Mouse (Mus musculus) heart, embryonic 11.5 days (tissue): ENCODE results near the gene Exo5. TPM values are rescaled to one million over a fixed set of nuclear protein-coding genes. Genes with fewer than 3 reads are reported as not detected.

Experiments
- ATAC-seq: fragments of 200-750 bp; cut with Nextera tagmentation; replicated peaks from 2 replicates; pipeline ENCODE4 v1.8.0; 2017; ENCODE audit warnings: moderate library complexity; ENCODE audit not compliant: insufficient number of reproducible peaks, low FRiP score, low TSS enrichment
- H3K27ac ChIP-seq: fragments of 300-500 bp; sonication (generic); 2 replicates; pipeline ENCODE4 v1.5.1; 2014; ENCODE audit warnings: mild to moderate bottlenecking, low read depth, low read length
- H3K27me3 ChIP-seq: fragments of 300-500 bp; sonication (generic); 2 replicates; pipeline ENCODE4 v1.6.1; 2014; ENCODE audit warnings: mild to moderate bottlenecking, low read length, mixed read lengths; ENCODE audit not compliant: control insufficient read depth, insufficient read depth
- H3K36me3 ChIP-seq: fragments of 300-500 bp; sonication (generic); 2 replicates; pipeline ENCODE4 v1.6.1; 2014; ENCODE audit warnings: mild to moderate bottlenecking, low read length, moderate library complexity, mixed read lengths; ENCODE audit not compliant: control insufficient read depth, insufficient read depth
- H3K4me1 ChIP-seq: fragments of 300-500 bp; sonication (generic); 2 replicates; pipeline ENCODE4 v1.6.1; 2014; ENCODE audit warnings: low read length; ENCODE audit not compliant: control insufficient read depth, insufficient read depth
- H3K4me2 ChIP-seq: fragments of 300-500 bp; sonication (generic); 2 replicates; pipeline ENCODE4 v1.6.1; 2014; ENCODE audit warnings: mild to moderate bottlenecking, moderate library complexity
- H3K4me3 ChIP-seq: fragments of 300-500 bp; sonication (generic); 2 replicates; pipeline ENCODE4 v1.5.1; 2014; ENCODE audit warnings: low read depth, low read length
- H3K9ac ChIP-seq: fragments of 300-500 bp; sonication (generic); 2 replicates; pipeline ENCODE4 v1.6.1; 2014; ENCODE audit warnings: mild to moderate bottlenecking, low read depth, low read length, moderate library complexity
- H3K9me3 ChIP-seq: fragments of 300-500 bp; sonication (generic); replicated peaks from 2 replicates; pipeline ENCODE4 v1.6.1; 2016; ENCODE audit warnings: low read length; ENCODE audit not compliant: control insufficient read depth
- WGBS: fragments of 180-500 bp; shearing (Covaris S2); extraction: QIAGEN DNeasy Blood & Tissue Kit; methylation state at CpG from one replicate; pipeline ENCODE4 v1.1.7; 2014; ENCODE audit not compliant: insufficient replicate concordance; 5-methylcytosine and 5-hydroxymethylcytosine counted together
- polyA plus RNA-seq: library from polyadenylated mRNA; unstranded; fragments of >200 nt; fragmentation: Nextera tagmentation; extraction: Ambion mirVana; gene quantifications from 2 replicates; pipeline ENCODE4 v1.2.1, GENCODE M21; 2014

Gene Exo5
- polyA plus RNA-seq, 1 experiment from 2014 or later: 13.7 TPM

GRCm38 (mm10) chr4:120913861-120914260, 11.0 kb downstream of the Exo5 start:
- no peak overlapping the region for H3K9ac ChIP-seq
- H3K4me2 ChIP-seq: no peak overlapping the region
- no peaks in the 10 kb centered on the region for H3K27me3 ChIP-seq
- WGBS: 68% methylated on average over 1 of the region's 1 CpGs
- no peak overlapping the region for H3K27ac ChIP-seq
- no peak for ATAC-seq
- H3K36me3 ChIP-seq: no peaks in the 10 kb centered on the region
- no peak overlapping the region for H3K4me3 ChIP-seq
- no peaks in the 10 kb centered on the region for H3K9me3 ChIP-seq
- no peaks in the 10 kb centered on the region for H3K4me1 ChIP-seq

DNA sequence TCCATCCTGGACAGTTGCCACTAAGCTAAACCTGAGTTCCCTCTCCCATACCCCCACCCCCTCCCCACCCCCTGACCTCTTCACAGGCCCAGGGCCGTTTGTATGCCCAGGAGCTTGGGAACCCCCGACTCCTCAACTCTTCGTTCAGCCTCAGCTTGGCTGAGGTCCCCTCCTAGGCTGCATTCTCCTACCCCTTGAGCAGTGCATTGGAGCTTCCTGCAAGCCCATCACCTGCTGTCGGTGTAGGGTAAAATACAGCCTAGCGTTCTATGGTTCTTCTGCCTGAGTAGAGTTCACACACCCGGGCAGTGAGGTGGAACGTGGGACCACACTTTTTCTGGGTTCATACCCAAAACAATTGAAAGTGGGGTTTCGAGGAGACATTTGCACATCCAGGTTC, 11.4 kb downstream of the Exo5 start:
- Histone ChIP-seq H3K36me3 (no peaks in the 10 kb centered on the region), H3K9me3 (no peaks in the 10 kb centered on the region), H3K4me1 (no peaks in the 10 kb centered on the region), H3K27me3 (no peaks in the 10 kb centered on the region), H3K9ac (no peak overlapping the region), H3K4me2 (no peak overlapping the region), H3K4me3 (no peak overlapping the region), H3K27ac (no peak overlapping the region)
- ATAC-seq: no peak
- WGBS: 60% methylated on average over 8 of the region's 8 CpGs

DNA sequence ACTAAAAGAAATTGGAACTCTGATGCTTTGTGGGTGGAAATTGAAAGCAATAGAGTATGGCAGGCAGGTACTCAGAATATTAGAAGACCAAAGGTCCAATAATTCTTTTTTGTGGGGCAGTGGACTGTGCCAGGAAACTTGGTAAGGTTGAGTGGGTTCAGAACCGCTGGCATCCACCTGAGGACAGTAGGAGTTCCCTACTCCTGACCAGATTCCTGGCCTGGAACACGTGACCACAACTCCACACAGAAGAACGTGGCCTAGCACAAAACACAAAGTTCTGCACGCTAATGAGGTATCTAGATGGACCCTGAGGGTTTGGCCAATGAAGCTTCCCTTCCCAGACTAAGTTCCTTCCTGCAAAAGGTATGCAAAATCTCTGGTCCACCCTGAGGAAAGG, 12.0 kb downstream of the Exo5 start:
- ATAC-seq: no peak
- H3K27ac ChIP-seq: no peak overlapping the region
- no peak overlapping the region for H3K4me3 ChIP-seq
- WGBS: 47% methylated on average over 4 of the region's 4 CpGs
- no peaks in the 10 kb centered on the region for H3K36me3 ChIP-seq
- H3K9me3 ChIP-seq: no peaks in the 10 kb centered on the region
- H3K4me2 ChIP-seq: no peak overlapping the region
- H3K4me1 ChIP-seq: no peaks in the 10 kb centered on the region
- H3K27me3 ChIP-seq: no peaks in the 10 kb centered on the region
- H3K9ac ChIP-seq: no peak overlapping the region

- no peak for ATAC-seq
- H3K4me1 ChIP-seq: no peaks in the 10 kb centered on the region
- no peak overlapping the region for H3K27ac ChIP-seq
- no peaks in the 10 kb centered on the region for H3K27me3 ChIP-seq
- H3K4me2 ChIP-seq: no peak overlapping the region
- no peaks in the 10 kb centered on the region for H3K9me3 ChIP-seq
- 77% methylated on average over 6 of the region's 6 CpGs for WGBS
- no peak overlapping the region for H3K9ac ChIP-seq
- H3K4me3 ChIP-seq: no peak overlapping the region
- no peaks in the 10 kb centered on the region for H3K36me3 ChIP-seq
Observed at GRCm38 (mm10) chr4:120911086-120911485, 13.7 kb downstream of the Exo5 start.

DNA sequence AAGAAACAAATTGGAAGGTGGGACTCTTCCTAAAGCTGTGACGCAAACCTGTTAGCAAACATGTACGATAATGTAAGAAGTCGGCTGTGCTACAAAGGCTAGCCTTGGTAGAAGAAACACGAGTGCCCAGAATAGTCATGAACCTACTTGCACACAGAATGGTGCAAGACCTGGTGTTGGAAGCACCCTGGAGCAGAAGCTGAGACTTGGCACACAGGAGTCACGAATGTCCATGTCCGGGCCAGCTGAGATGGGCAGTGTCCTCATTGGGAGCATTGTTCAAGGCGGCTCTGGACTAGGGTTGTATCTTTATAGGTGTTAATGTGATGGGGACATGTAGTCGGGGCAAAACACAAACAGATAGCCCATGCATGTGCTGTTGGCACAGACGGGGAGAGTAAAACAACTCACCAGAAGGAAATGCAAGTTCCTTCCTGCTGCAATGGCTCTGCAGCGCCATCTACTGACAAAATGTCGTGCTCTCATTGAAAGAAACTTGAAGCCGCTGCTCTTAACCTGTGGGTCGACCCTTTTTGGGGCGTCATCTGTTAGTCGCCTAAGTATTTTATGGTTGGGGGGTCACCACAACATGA, 15.2 kb downstream of the Exo5 start:
- WGBS: 28% methylated on average over 15 of the region's 15 CpGs
- Histone ChIP-seq H3K4me3 (no peak overlapping the region), H3K27me3 (no peaks in the 10 kb centered on the region), H3K4me2 (0 out of 2 replicates have a peak overlapping the region, but pooled peaks have one; percentile 19), H3K9ac (no peak overlapping the region), H3K36me3 (no peaks in the 10 kb centered on the region), H3K27ac (no peak overlapping the region), H3K4me1 (no peaks in the 10 kb centered on the region), H3K9me3 (no peaks in the 10 kb centered on the region)
- ATAC-seq: no peak

- Histone ChIP-seq H3K4me1 (no peaks in the 10 kb centered on the region), H3K27ac (no peak overlapping the region), H3K27me3 (no peaks in the 10 kb centered on the region), H3K4me2 (no peak overlapping the region), H3K9me3 (no peaks in the 10 kb centered on the region), H3K9ac (no peak overlapping the region), H3K36me3 (no peaks in the 10 kb centered on the region), H3K4me3 (no peak overlapping the region)
- WGBS: 74% methylated on average over 5 of the region's 5 CpGs
- ATAC-seq: no peak
Observed at GRCm38 (mm10) chr4:120905644-120906043, 19.2 kb downstream of the Exo5 start.

DNA sequence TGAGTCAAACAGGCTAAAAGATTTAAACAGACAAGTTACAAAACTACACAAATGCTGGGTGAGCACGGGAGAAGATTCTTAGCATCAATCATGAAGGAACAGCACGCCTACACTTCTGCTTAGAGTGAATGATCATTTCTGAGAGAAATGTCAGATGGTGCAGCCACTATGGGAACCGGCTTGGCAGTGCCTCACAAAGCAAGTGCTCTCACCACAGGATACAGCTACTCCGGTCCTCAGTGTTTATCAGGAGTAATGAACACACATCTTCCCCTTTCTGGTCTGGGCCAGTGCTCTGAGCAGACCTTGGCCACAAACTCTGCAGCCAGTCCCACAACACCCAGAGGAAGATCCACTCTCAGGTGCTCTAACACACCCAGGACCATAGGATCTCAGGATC, 20.3 kb downstream of the Exo5 start:
- WGBS: 55% methylated on average over 4 of the region's 4 CpGs
- no peak overlapping the region for H3K9ac ChIP-seq
- no peaks in the 10 kb centered on the region for H3K9me3 ChIP-seq
- no peak overlapping the region for H3K27ac ChIP-seq
- H3K4me3 ChIP-seq: no peak overlapping the region
- H3K4me2 ChIP-seq: no peak overlapping the region
- no peak for ATAC-seq
- no peaks in the 10 kb centered on the region for H3K4me1 ChIP-seq
- H3K27me3 ChIP-seq: no peaks in the 10 kb centered on the region
- H3K36me3 ChIP-seq: no peaks in the 10 kb centered on the region

DNA sequence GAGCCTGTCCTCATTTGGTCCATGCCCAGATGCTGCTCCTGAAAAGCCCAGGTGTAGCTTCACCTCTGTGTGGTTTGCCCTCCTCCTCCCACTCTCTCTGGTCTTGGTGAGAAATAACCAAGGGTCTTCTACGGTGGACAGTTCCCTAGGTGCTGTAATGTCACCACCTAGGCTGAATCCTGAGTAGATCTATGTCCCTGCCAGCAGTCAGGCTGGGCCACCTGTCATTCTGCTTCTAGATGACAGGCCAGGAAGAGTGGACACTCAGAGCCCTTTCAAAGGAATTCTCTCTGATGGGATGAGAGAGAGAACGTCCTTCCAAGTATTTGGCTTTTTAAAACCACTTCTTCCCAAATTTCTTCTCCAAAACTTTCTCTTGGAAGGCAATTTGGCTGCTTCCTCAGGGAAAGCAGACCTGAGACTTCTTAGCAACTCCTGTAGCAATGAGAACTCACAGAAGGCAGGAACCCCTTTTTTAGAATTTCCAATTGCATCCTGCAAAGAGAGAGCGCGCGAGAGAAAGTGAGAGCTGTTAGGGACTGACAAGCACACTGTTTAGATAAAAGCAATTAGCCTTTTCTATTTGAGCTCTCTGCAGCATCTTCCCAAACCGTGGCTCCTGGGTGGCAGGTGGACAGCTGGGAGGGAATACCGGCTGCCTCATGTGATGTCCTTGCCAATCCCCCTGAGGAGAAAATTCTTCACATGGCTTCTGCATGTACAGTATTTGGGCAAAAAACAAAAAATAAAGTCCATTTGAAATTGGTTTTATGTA, 28.8 kb downstream of the Exo5 start:
- Histone ChIP-seq H3K27me3 (peaks cover 5% of the 10 kb centered on the region; the same call in 1 of the 2 replicates), H3K4me2 (no peak overlapping the region), H3K9me3 (no peaks in the 10 kb centered on the region), H3K27ac (no peak overlapping the region), H3K4me1 (no peaks in the 10 kb centered on the region), H3K4me3 (no peak overlapping the region), H3K36me3 (no peaks in the 10 kb centered on the region), H3K9ac (no peak overlapping the region)
- WGBS: 66% methylated on average over 7 of the region's 7 CpGs
- ATAC-seq: no peak

- H3K9me3 ChIP-seq: no peaks in the 10 kb centered on the region
- no peaks in the 10 kb centered on the region for H3K36me3 ChIP-seq
- H3K27ac ChIP-seq: no peak overlapping the region
- peaks cover 5% of the 10 kb centered on the region; the same call in 1 of the 2 replicates for H3K27me3 ChIP-seq
- H3K4me1 ChIP-seq: no peaks in the 10 kb centered on the region
- no peak overlapping the region for H3K4me2 ChIP-seq
- H3K4me3 ChIP-seq: no peak overlapping the region
- no peak for ATAC-seq
- no peak overlapping the region for H3K9ac ChIP-seq
- 73% methylated on average over 7 of the region's 7 CpGs for WGBS
Observed at GRCm38 (mm10) chr4:120895226-120895625, 29.6 kb downstream of the Exo5 start.
